Mouse (Mus musculus): Measurements from ENCODE around the gene Samd1.
A peak's percentile ranks its signal among the peaks of the same experiment; 100 is the strongest.
"Not testable (repeated sequence)": the region's sequence is repeated elsewhere in the genome, so short reads cannot be mapped to it uniquely, and the experiment has no call there.

Samd1 gene

DNA sequence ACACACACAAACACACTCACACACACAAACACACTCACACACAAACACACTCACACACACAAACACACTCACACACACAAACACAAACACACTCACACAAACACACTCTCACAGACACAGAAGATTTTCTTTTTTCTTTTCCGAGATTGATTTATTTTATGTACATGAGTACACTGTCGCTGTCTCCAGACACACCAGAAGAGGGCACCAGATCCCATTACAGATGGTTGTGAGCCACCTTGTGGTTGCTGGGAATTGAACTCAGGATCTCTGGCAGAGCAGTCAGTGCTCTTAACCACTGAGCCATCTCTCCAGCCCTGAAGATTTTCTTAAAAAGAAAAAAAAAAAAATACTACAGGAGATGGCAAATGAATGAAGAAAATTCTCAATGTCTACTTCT lies 14.2 kb upstream of the Samd1 start:
- DNase-seq (ENCODE audit: low spot score in 2 of 2): not testable (repeated sequence)

DNA sequence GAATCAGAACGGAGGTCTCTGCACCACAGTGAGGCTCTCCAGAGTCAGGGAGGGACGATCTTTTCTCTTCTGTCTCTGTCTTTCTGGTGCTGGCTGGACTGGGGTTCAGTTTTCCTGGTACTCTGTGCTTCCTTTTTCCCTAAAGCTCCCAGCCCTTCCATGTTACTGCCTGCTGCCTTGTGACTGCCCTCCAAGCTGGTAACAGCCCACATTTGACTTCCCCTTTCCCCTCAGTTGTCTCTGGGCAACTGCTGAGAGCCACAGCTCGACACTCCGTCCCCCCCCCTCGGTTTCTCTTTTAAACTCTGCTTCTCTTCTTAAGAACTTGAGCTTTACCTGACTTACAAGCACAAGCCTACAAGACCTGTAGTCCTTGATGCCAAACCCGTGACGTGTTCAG lies 8.2 kb upstream of the Samd1 start:
- no peak for DNase-seq (ENCODE audit: low spot score in 2 of 2)

DNA sequence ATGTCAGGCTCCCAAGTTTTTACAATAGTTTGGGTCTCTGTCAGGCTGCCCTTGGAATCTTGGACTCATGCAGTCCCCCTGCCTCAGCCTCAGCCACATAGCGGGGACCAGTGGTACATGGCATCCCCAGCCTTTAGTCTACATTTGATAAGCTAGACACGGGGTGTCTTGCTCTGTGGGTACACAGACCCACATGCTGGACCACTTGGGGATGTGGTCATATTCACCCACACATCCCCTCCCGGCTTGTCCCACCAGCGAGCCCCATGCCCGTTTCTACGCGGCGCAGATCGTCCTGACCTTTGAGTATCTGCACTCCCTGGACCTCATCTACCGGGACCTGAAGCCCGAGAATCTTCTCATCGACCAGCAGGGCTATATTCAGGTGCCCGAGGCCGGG lies 7.3 kb upstream of the Samd1 start:
- DNase-seq (ENCODE audit: low spot score in 2 of 2): no peak

DNA sequence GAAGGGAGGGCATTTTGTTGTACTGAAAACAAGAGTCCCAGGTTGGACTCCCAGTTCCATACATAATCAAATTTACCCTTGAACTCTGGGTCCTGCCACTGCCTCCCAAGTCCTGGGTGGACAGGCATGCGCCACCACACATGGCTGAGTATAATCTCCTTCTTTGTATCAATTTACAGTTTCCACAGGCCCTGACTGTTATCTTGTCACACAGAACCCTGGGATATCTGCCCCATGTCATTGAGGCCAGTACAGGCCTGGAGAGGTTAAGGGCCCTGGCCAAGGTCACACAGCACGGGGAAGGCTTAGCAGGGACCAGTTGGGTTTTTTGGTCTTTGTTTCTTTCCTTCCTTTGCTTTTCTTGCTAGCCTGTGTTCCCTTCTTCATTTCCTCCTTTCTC lies 5.0 kb upstream of the Samd1 start:
- no peak for DNase-seq (ENCODE audit: low spot score in 2 of 2)

DNA sequence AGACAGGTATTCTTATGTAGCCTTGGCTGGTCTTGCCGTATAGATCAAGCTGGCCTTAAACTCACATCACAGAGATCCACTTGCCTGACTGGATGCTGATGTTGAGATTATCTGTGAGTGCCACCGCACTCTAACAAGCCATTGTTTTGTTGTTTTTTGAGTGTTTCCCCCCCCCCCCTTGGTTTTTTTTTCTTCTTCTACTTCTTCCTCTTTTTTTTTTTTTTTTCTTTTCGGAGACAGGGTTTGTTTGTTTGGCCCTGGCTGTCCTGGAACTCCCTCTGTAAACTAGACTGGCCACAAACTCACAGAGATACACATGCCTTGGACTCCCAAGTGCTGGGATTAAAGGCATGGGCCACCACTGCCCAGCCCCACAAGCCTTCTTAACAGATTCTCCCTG lies 3.4 kb upstream of the Samd1 start:
- DNase-seq (ENCODE audit: low spot score in 2 of 2): no peak

DNA sequence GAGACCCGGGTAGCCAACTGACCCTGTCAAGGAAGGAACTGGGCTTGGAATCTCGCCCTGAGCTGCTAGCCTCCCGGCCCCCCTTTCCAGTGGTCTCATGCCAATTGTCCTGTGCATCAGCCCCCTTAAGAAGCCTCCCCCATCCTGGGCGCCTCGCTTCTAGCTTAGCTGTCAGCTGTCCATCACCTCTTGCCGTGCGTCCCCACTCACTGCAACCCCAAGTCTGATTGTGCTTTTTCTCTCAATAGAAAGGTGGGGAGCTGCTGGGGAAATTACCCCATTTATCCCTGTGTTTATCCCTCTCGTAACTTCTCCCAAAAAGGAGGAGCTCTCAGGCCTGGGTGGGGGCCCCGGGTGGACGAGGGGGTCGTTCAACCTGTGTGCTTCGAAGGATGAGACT lies 1.5 kb upstream of the Samd1 start:
- no peak for DNase-seq (ENCODE audit: low spot score in 2 of 2)

DNA sequence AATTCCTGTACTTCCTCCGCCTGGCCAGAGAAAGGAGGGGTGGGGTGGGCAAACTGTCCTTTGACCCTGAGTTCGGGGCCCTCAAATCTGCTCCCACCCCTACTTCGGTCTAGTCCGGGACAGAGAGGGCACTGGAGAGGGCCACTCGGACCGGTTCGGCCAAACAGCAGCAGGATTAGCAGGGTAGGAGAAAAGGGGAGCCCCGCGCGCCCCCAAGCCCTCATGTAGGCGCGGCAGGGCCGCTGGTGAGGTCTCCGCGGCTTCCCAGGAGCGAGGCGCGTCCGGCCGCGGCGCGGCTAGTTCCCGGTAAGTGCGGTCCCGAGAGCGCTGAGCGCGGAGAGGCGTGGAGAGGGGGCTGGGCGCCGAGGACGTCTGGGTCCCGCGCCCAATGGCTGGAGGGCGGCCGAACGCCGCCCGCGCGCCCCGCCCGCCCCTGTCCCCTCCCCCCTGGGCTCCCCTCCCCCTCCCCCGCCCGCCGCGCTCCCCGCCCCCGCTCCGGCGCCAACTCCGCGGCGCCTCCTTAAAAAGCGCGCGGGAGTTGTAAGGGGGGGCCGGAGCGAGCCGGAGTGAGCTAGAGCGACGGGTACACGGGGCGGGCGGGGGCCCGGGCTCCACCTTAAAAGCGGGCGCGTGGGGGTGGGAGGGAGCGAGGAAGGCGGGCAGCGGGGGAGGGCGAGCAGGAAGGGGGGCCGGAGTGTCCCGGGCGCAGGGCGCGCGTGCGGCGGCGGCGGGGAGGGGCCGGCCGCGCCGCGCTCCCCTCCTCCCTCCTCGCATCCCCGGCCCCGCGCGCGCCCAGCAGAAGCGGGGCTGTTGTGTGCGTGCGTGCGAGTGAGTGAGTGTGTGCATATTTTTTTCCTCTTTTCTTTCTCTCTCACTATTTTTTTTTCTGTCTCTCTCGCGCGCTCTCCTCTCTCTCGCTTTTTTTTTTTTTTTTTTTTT lies 636 bp upstream of the Samd1 start:
- peak; percentile 60 to 73 for DNase-seq (ENCODE audit: low spot score in 2 of 2)

DNA sequence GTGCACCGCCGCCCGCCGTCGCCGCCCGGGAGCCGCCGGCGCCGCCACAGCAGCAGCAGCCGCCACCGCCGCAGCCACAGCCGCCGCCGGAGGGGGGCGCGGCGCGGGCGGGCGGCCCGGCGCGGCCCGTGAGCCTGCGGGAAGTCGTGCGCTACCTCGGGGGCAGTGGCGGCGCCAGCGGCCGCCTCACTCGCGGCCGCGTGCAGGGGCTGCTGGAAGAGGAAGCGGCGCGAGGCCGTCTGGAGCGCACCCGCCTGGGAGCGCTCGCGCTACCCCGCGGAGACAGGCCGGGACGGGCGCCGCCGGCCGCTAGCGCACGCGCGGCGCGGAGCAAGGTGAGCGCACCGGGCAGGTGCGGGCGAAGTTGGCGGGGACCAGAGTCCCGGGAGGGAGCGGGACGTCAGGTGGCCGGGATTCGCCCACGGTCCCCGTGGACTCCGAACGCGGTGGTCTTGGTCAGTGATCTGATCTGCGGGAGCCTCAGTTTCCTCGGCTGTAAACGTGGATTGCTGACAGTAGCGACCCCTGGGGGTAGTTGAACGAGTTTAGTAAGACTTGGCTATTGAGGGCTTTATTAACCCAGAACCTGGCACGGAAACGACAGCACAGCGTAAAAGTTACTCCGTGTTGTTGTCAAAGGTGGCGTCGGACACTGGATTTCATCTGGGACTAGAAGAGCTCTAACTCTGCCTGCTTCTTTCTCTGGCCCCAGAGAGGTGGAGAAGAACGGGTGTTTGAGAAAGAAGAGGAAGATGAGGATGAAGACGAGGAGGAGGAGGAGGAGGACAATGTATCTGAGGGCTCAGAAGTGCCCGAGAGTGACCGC lies 972 bp downstream of the Samd1 start:
- no peak for DNase-seq (ENCODE audit: low spot score in 2 of 2)

DNA sequence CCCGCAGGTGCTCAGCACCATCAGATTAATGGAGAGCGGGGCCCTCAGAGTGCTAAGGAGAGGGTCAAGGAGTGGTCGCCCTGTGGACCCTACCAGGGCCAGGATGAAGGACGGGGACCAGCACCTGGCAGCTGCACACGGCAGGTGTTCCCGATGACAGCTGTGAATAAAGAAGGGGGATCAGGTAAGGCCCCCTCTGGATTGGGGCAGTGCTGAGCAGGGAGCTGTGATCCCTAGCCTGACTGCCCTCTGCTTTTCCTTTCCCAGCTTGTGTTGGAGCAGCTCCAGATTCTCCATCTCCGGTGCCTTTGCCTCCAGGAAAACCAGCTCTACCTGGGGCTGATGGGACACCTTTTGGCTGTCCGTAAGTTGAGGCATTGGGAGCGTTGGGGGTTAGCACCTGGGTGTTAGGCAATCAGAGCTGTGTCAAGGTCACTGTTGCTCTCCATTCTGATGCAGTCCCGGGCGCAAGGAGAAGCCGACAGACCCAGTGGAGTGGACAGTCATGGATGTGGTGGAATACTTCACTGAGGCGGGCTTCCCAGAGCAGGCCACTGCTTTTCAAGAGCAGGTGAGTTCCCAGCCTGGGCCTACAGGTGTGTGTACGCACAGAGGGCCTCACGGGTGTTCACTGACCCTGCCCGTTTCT lies 1.7 kb downstream of the Samd1 start:
- no peak for DNase-seq (ENCODE audit: low spot score in 2 of 2)

DNA sequence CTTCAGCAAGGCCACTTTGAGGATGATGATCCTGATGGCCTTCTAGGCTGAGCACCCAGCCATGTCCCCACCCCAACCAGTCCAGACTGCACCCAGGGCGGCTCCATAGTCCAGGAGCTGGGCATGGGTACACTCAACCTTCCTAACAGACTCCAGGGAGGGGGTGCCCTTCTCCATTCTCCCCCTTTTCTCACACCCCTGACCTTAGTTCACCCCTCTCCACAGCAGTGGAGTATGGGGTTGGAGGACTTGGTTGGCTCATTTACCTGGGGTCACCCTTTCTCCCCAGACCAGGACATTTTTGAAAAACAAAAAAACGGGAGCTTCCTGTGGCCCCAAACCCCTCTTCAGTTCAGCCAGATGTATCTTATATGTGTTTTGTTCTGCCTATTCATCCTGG lies 2.4 kb downstream of the Samd1 start:
- DNase-seq (ENCODE audit: low spot score in 2 of 2): no peak

DNA sequence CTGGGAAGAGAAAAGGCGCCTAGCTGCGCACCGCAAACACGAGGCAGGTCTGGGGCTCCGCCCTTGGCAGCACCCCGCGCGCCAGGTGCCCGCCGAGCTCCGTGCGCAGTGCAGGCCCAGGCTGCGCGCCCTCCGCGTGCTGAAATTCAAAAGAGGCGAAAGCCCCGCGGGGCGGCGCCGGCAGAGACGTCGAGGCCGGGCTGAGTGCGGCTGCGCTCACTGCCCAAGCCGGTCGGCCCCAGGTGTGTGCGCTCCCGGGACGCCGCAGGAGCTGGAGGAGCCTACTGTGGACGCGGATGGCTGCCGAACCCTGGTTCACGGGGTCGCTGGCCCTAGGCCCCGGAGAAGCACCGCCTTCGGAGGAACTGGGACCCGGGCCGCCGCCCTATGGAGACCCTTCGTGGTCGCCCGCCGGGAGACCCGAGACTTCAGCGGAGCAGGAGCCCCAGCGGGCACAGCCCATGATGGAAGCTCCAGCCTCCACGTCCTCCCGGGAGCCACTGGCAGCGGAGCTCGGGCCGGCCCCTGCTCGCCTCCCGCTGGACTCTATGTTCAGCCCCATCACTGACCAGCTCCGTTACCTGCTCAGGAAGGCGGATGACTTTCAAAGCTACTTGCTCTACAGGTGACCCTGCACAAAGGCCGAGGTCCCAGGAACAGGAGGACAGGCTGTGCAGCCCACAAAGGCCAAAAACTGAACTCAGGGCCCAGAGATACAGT lies 4.0 kb downstream of the Samd1 start, which contains the start of gene 1700067K01Rik:
1700067K01Rik (plus strand) TSS at position 222 of the 720 bp plus-strand sequence.
- DNase-seq (ENCODE audit: low spot score in 2 of 2): no peak

DNA sequence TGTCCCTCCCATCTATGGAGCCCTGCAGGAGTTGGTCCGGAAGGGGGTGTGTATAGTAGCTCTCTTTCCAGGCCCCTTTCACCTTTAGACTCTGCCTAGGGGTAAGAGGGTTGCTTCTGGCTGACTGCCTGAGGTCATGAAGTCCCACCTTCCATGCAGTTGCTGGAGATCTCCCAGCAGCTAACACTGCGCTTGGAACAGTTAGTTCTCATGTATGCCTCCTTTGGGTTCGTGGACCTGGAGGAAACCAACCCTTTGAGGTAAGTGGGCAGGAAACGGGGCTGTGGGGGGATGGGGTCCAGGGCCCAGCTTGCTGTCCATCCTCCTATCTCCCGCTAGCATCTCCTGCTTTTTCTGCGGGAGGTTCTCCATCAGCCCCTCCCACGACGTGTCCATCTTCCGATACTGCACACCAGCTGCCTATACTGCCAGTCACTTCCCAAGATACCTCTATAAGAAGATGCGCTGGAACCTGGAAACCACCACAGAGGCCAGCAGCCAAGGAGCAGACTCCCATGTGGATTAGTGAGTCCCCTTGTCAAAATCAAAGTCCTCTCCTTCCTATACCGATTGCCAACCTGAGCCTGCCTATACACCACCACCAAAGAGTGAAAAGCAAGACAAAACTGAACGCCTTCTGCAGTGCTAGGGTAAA lies 5.6 kb downstream of the Samd1 start:
- no peak for DNase-seq (ENCODE audit: low spot score in 2 of 2)

DNA sequence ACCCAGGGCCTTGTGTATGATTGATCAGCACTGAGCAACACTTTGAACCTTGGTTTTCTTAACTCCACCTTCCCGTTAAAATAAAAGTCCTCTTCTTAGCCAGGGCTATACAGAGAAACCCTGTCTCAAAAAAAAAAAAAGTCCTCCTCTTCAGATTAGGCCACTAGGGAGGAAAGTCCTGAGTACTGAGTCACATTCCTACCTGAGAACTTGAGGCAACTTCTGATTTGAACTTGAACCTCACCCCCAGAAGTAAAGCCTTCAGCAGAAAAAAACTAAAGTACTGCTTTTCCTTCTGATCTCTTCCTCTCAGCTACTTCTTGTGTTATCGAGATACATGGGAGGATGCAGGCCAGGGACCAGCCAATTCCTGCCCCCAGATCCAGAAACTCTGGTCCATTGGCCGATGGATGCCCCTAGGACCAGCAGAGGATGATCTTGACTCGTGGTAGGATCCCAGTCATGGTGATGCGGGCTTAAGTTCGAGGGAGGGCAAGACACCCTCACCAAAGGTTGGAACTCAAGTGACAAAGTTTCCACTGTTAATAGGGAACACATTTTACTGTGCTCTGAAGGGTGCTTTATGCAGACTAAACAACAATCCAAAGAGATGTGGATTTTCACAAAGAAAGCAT lies 6.3 kb downstream of the Samd1 start:
- no peak for DNase-seq (ENCODE audit: low spot score in 2 of 2)

DNA sequence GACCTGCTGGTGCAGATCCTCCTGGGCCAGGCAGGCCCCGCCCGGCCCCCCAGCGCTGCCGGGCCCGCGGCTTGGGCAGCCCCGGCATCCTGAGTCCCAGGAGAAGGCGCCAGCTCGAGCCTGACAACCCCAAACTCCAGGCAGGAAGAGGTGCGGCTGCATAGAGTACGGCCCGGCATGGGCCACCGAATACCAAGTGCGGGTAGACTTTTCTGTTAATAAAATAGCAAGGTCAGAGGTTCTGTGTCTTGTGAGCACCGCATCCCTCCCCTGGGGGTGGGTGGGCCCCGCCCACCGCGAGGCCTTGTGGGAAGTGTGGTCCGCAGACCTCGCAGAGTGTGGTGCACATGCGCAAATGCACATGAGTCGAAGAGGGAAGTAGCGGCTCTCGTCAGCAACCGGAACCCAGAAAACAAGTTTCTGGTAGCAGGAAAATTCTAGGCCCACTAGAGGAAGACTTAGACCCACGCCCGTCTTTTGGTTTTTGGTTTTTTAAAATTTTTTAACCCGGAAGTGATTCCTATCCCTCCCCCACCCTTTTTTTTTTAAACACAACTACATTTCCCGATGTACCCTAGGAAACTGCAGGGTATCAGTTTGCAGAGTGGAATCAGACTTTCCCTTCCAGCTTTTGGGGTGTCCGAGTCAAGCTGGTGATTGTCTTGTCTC lies 7.2 kb downstream of the Samd1 start:
- DNase-seq (ENCODE audit: low spot score in 2 of 2): peak; percentile 87 to 91

DNA sequence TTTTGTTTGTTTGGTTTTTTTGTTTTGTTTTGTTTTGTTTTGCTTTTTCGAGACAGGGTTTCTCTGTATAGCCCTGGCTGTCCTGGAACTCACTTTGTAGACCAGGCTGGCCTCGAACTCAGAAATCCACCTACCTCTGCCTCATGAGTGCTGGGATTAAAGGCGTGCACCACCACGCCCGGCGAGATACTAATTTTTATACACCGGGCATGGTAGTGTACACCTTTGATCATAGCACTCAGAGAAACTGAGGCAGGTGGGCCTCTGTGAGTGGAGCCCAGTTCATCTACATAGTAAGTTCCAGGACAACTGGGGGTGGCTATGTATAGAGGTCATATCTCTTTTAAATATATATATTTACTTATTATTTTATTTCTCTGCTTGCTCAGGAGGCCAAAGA lies 8.0 kb downstream of the Samd1 start:
- not testable (repeated sequence) for DNase-seq (ENCODE audit: low spot score in 2 of 2)

DNA sequence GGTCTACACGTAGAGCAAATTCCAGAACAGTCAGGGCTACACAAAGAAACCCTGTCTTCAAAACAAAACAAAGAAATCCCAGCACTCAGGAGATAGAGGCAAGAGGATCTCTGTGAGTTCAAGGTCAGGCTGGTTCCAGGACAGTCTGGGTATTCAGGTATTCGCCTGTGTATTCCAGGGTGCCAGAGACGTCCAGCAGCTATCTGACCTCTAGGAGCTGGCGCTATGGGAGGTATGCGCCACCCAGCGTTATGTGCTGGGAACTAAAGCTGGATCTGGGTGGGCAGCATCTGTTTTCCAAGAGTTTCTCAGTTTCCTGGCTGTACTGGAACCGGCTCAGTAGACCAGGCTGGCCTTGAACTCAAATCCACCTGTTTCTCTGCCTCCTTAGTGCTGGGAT lies 10.9 kb downstream of the Samd1 start:
- DNase-seq (ENCODE audit: low spot score in 2 of 2): no peak

DNA sequence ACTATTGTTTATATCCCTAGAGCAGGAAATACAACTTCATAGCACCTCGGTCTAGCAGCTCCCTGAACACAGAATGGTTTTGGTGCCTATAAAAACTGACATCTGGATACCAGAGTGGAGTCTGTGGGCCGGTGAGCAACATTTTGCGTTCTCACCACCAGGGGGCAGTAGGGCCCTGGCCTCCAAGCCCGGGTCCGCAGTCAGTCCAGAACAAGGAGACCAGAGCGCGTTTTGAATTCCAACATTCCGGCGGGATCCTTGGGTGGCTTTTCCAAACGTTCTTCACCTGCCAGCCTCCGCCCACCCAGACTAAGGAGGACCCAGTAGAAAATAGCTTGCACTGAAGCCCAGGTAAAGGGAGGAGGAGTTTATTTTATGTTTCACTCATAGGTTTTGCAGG lies 12.4 kb downstream of the Samd1 start:
- DNase-seq (ENCODE audit: low spot score in 2 of 2): peak; percentile 72 to 76

DNA sequence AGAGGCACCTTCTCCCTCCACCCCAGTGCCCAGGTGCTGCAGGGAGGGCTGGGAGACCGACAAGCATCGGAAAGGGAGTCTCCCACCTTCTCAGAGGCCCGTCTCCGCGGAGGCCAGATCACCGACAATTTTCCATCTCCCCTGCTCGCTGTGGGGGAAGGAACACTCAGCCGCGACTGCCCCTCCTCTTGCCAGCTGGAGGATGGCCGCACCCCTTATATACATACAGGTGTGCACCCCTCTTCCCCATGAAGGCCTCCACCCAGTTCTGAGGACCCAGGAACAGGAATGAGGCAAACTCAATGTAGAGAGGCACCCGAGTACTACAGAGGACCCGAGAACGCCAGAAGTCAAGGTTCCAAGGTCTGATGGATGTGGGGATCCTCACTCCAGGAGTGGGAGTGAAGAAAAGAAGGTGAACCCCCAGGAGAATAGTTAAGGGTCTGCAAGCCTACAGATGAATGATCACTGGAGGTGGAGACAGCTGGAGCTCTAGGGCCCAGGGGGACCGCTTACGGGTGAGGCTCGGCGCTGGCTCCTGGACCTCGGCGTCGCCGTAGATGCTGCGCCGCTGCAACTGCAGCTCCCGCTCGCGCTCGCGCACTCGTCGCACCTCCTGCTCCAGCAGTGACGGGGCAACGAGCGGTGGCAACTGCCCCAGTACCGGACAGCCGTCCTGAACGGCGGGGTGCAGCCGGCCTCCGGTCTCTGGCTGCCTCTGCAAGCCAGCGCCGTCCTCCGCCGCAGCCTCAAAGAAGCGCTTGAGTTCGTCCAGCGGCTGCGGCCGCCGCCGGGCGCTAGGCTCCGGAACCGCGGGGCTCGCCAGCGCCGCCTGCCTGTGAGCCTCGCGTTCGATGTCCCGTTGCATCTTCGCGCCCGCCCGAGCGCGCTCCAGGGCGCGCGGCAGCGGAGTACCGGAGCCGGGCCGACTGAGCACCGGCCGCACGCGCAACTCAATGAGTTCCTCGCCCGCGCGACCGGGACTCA lies 13.4 kb downstream of the Samd1 start:
- DNase-seq (ENCODE audit: low spot score in 2 of 2): peak in 1 of 2 experiments; percentile 46

Measured in right cerebral cortex, postnatal 36 days (tissue).